Mouse (Mus musculus): ENCODE data around the gene Tmem161a.

DNA sequence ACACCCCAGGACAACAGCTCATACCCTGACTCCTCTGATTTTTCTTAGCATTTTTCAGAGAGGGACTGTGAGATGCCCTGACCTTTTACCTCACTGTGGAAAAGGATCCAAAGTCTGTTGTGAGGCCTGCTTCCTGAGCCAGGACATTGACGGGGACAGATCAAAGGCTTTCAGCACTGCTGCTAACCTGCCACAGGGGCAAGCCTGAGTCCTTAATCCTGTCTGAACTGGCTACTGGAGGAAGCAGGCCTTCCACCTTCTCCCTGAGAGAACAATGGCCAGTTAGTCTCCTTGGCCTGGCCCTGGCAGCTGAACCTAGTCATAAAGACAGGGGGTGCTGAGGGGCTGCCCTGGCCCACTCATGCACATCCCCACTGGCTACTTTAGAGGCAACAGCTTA is 36.0 kb downstream of the Tmem161a start:
- TF ChIP-seq CTCF (IDR thresholded peaks at IDR 0.05; ENCODE audit: low read depth) (no peak), EP300 (IDR thresholded peaks at IDR 0.05; ENCODE audit: low read depth) (no peak)
